Mouse (Mus musculus) kidney, embryonic 14.5 days (tissue): ENCODE data around the gene Prpf38a. TPM values are rescaled to one million over a fixed set of nuclear protein-coding genes. Genes with fewer than 3 reads are reported as not detected.

ENCODE experiments used
- ATAC-seq: fragments of 200-750 bp; cut with Nextera tagmentation; 2 replicates; pipeline ENCODE4 v1.8.0; 2017; ENCODE audit warnings: moderate number of reproducible peaks, mild to moderate bottlenecking, moderate TSS enrichment, moderate library complexity; ENCODE audit not compliant: low FRiP score, low TSS enrichment
- H3K27ac ChIP-seq: fragments of 300-500 bp; sonication (generic); 2 replicates; pipeline ENCODE4 v1.5.1; 2014; ENCODE audit warnings: low read depth, mild to moderate bottlenecking, low read length, moderate library complexity, mixed read lengths
- H3K27me3 ChIP-seq: fragments of 300-500 bp; sonication (generic); 2 replicates; pipeline ENCODE4 v1.6.1; 2014; ENCODE audit warnings: mild to moderate bottlenecking, low read length; ENCODE audit not compliant: control insufficient read depth, insufficient read depth
- H3K36me3 ChIP-seq: fragments of 300-500 bp; sonication (generic); 2 replicates; pipeline ENCODE4 v1.6.1; 2014; ENCODE audit warnings: low read length, mixed read lengths; ENCODE audit not compliant: control insufficient read depth, insufficient read depth
- H3K4me1 ChIP-seq: fragments of 300-500 bp; sonication (generic); 2 replicates; pipeline ENCODE4 v1.6.1; 2014; ENCODE audit warnings: low read length, mixed read lengths; ENCODE audit not compliant: control insufficient read depth, insufficient read depth
- H3K4me2 ChIP-seq: fragments of 300-500 bp; sonication (generic); replicated peaks from 2 replicates; pipeline ENCODE4 v1.6.1; 2014; ENCODE audit warnings: low read depth, mild to moderate bottlenecking, low read length
- H3K4me3 ChIP-seq: fragments of 300-500 bp; sonication (generic); 2 replicates; pipeline ENCODE4 v1.5.1; 2014; ENCODE audit warnings: mild to moderate bottlenecking, low read length
- H3K9ac ChIP-seq: fragments of 300-500 bp; sonication (generic); 2 replicates; pipeline ENCODE4 v1.6.1; 2014; ENCODE audit warnings: low read depth, mild to moderate bottlenecking, low read length, moderate library complexity
- H3K9me3 ChIP-seq: fragments of 300-500 bp; sonication (generic); 2 replicates; pipeline ENCODE4 v1.6.1; 2016; ENCODE audit warnings: low read length; ENCODE audit not compliant: control insufficient read depth
- WGBS: fragments of 180-500 bp; shearing (Covaris S2); extraction: QIAGEN DNeasy Blood & Tissue Kit; methylation state at CpG from one replicate; pipeline ENCODE4 v1.1.7; 2014; 5-methylcytosine and 5-hydroxymethylcytosine counted together
- polyA plus RNA-seq: library from polyadenylated mRNA; unstranded; fragments of >200 nt; fragmentation: Nextera tagmentation; extraction: Ambion mirVana; gene quantifications from 2 replicates; pipeline ENCODE4 v1.2.1, GENCODE M21; 2014

Gene Prpf38a
- polyA plus RNA-seq = 96.5 and 111 TPM in 2 replicates

DNA sequence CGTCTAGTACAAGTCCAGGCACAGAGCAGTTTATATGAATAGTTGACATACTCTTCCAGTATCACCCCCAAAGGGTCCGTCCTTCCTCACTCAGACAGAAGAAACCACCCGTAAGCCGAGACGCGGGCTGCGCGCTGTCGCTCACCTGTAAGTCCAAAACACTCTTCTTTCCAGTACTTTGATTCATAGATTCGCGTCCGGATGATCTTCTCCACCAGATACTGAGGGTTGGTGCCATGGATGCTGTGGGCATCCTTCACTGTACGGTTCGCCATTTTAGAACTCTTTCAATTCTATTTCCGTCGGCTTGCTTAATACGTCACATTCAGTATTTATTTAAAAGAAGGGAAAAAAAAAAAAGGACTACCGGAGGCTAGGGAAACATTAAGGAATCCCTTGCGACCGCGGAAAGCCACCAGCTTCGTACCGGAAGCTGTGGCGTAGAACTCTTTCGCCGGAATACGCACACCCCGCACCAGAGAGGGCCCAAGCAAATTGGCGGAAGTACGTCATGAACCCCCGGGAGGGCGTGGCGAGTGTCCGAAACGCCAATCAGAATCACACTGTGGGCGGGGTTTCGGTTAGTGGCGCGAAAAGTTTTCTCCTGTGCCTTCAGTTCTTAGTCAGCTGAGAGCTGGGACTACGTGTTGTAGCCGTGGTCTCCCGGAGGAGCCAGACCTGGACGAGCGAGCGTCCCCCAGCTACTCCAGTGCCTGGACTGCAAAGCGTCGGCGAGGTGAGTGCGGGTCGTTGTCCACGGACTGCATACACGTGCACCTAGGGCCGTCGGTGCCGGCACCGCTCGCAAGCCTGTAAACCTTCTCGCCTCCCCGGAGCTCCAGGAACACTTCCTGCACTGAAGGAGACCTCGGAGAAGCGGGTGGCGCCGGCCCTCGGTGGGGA is at the start of gene Prpf38a, which contains the start of gene Orc1:
Gene Prpf38a (minus strand): TSS at position 497 of the 903 bp plus-strand sequence.
Gene Orc1 (plus strand): TSS at position 584 of the 903 bp plus-strand sequence.
- Histone ChIP-seq H3K9me3 (no peaks in the 10 kb centered on the region), H3K4me3 (peak within 1 kb of the TSS; percentile 81), H3K27ac (peak within 1 kb of the TSS; percentile 53), H3K27me3 (no peaks in the 10 kb centered on the region), H3K4me2 (peak within 1 kb of the TSS; percentile 69), H3K4me1 (peaks cover 3% of the 10 kb centered on the region; the same call in 1 of the 2 replicates), H3K36me3 (peaks cover 23% of the 10 kb centered on the region), H3K9ac (peak within 1 kb of the TSS; percentile 69)
- ATAC-seq = peak; percentile 99
- WGBS = under 1% methylated on average over 64 of the region's 64 CpGs

DNA sequence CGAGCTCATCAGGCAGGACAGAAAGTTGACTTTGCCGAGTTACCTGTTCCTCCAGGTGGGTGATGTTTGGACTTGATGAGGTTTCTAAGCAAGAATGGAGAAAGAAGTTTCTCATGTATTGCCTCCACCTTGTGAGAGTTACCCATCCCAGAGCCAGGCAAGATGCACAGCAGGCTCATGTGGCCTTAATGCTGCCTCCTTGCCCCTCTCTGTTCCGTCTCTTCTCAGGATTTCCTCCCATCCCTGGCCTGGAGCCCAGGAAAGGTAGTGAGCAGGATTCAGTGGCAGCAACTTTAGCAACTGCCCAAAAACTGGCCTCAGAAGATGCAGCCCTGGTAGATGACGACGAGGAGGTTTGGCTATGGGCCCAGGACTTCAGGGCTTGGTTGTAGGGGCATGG is 47.9 kb upstream of the Prpf38a start:
- no peak for ATAC-seq
- Histone ChIP-seq H3K27me3 (no peaks in the 10 kb centered on the region), H3K4me2 (no peak overlapping the region), H3K9ac (no peak overlapping the region), H3K9me3 (no peaks in the 10 kb centered on the region), H3K27ac (no peak overlapping the region), H3K4me1 (peaks cover 6% of the 10 kb centered on the region; the same call in 1 of the 2 replicates), H3K4me3 (no peak overlapping the region), H3K36me3 (peaks cover 70% of the 10 kb centered on the region)
- WGBS = 91% methylated on average over 5 of the region's 5 CpGs

DNA sequence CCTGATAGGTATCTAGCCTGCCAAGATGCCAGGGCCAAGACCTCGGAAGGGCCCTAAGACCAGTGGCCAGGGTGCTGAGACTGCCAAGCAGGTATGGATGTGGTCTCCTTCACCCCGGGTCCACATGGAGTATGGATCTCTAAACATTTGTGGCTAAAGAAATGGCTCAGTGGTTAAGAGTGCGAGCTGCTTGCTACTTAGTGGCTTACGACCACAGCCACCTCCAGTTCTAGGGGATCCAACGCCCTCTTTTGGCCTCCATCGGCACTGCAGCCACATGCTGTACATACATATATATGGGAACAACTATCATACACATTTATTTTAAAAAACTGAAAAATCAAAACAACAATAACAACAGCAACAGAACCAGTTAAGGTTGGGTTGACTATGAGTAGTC is 42.4 kb upstream of the Prpf38a start:
- no peak for ATAC-seq
- Histone ChIP-seq H3K4me3 (no peak overlapping the region), H3K9me3 (no peaks in the 10 kb centered on the region), H3K4me1 (peaks cover 10% of the 10 kb centered on the region; the same call in 1 of the 2 replicates), H3K9ac (no peak overlapping the region), H3K27ac (no peak overlapping the region), H3K4me2 (no peak overlapping the region), H3K36me3 (peaks cover 22% of the 10 kb centered on the region), H3K27me3 (no peaks in the 10 kb centered on the region)
- 93% methylated on average over 6 of the region's 6 CpGs for WGBS

DNA sequence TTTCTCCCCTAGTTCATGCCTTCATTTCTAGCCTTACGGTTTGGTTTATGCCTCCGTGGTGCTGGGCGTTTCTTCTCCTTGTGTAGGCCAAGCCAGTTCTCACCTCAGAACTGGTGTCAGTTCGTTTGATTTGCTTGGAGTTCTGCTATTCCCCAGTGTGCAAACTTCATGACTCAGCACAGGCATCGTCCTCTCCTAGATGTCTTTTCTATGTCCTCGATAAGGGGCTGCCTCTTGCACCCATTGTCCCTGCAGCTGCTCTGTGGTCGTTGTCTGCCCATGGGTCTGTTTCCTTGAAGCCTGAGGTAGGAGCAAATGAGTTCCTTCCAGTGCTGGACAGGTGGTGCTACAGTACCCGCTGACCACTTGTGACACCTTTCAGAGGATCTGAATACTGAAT is 41.4 kb upstream of the Prpf38a start:
- no peak for ATAC-seq
- Histone ChIP-seq H3K36me3 (peaks cover 18% of the 10 kb centered on the region), H3K9ac (peak overlapping the region; percentile 93), H3K27ac (peak overlapping the region; percentile 65; the same call in 1 of the 2 replicates), H3K4me1 (peaks cover 10% of the 10 kb centered on the region; the same call in 1 of the 2 replicates), H3K9me3 (no peaks in the 10 kb centered on the region), H3K4me3 (peak overlapping the region; percentile 83), H3K4me2 (peak overlapping the region; percentile 58), H3K27me3 (no peaks in the 10 kb centered on the region)
- 14% methylated on average over 8 of the region's 8 CpGs for WGBS

DNA sequence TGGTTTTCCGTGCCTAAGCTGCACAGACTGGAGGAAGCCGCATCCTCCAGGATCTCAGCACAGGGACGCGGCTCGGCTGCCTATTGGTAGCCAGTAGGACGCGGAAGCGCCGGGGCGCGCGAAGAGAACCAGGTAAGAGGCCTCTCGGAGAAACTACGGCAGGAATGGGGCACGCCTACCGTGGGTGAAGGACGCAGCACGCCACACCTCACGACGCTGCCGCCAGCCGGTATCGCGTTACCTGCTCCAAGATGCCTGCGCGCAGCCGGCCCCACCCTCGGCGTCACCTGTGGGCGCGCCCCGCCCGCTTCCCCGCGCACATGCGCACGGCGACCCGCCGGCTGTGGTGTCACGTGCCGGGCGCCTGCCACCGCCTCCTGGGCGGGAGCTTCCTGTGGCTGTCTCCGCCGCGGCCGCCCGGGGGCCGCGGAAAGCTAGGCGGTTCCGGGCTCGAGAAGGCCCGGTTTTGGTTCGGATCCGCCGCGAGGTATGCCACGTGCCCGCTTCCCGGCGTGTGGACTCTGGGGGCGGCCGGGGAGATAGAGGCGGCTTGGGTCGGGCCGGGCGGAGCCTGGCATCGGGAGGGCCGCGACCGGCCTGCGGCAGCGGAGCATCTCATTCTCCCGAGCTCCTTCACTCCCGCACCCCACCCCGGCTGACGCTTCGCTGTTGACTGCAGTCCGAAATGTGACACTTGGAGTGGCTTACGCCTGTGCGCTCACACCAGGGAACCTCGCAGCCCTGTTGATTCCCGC is 40.6 kb upstream of the Prpf38a start, which contains the start of gene Cc2d1b:
Gene Cc2d1b (plus strand): TSS at position 354 of the 755 bp plus-strand sequence.
- Histone ChIP-seq H3K36me3 (peaks cover 10% of the 10 kb centered on the region), H3K9ac (peak within 1 kb of the TSS; percentile 93), H3K4me1 (peaks cover 10% of the 10 kb centered on the region; the same call in 1 of the 2 replicates), H3K9me3 (no peaks in the 10 kb centered on the region), H3K4me2 (peak within 1 kb of the TSS; percentile 58), H3K4me3 (peak within 1 kb of the TSS; percentile 83), H3K27ac (peak within 1 kb of the TSS; percentile 65), H3K27me3 (no peaks in the 10 kb centered on the region)
- ATAC-seq = peak; percentile 94
- WGBS = under 1% methylated on average over 66 of the region's 86 CpGs

DNA sequence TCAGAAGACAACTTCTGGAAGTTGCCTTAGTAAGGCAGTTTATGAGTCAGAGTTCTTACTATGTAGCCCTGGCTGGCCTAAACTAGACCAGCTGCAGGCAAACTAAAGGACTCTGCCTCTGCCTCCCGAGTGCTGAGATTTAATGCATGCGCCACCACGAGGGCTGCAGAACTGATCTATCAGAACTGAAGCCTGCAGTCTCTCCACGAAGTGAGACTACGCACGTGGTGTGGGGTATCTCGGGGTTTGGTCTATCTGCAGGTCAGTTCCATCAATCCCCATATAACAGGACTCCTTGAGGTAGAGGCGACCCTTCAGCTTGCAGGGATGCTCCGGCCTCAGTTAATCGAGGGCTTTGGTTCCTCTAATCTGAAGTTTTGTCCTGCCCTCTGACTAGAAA is 40.0 kb upstream of the Prpf38a start:
- 1% methylated on average over 10 of the region's 10 CpGs for WGBS
- Histone ChIP-seq H3K36me3 (peaks cover 6% of the 10 kb centered on the region), H3K9ac (peak overlapping the region; percentile 93), H3K4me3 (peak overlapping the region; percentile 83), H3K27me3 (no peaks in the 10 kb centered on the region), H3K9me3 (no peaks in the 10 kb centered on the region), H3K4me1 (peaks cover 10% of the 10 kb centered on the region; the same call in 1 of the 2 replicates), H3K4me2 (peak overlapping the region; percentile 58), H3K27ac (peak overlapping the region; percentile 65)
- peak; percentile 61 for ATAC-seq

DNA sequence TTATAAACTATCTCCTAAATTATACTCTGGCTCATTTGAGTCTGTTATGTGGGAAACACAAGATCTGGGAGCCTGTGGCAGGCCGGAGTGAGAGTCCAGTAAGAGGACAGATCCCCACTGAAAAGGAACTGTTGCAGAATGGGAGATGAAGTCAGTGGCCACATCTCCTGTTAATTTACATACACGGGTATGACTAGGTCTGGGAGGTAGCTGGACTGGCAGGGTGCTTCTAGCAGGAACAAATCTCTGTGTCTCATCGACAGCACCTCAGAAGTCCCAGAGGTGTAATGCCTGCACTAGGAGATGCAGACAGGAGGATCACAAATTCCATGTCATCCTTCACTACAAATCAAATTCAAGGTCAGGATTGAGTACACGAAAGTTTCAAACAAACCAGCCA is 39.5 kb upstream of the Prpf38a start:
- H3K27ac ChIP-seq = peak overlapping the region; percentile 65
- ATAC-seq = no peak
- peak overlapping the region; percentile 93; the same call in 1 of the 2 replicates for H3K9ac ChIP-seq
- WGBS = 58% methylated on average over 4 of the region's 4 CpGs
- H3K36me3 ChIP-seq = peaks cover 5% of the 10 kb centered on the region
- H3K27me3 ChIP-seq = no peaks in the 10 kb centered on the region
- H3K4me2 ChIP-seq = peak overlapping the region; percentile 58
- H3K4me1 ChIP-seq = peaks cover 10% of the 10 kb centered on the region; the same call in 1 of the 2 replicates
- H3K9me3 ChIP-seq = no peaks in the 10 kb centered on the region
- peak overlapping the region; percentile 83 for H3K4me3 ChIP-seq

DNA sequence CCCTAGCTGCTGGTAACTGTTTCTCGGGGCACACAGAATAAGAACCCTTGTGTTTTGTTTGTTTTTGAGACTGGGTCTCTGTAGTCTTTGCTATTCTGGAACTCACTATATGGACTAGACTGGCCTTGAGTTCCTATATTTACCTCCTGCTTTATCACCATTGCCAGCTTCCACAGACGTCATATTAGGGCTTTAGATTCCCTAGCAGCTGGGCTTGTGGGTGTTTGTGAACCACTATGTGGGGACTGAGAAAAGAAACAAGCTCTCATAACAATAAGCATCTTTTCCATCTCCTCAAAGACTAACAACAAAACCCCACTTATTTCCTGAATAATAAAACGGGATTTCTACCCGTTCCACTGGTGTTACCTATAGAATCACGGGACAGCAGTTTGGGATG is 31.8 kb upstream of the Prpf38a start:
- Histone ChIP-seq H3K27ac (no peak overlapping the region), H3K4me3 (no peak overlapping the region), H3K9me3 (no peaks in the 10 kb centered on the region), H3K27me3 (no peaks in the 10 kb centered on the region), H3K4me2 (no peak overlapping the region), H3K36me3 (peaks cover 22% of the 10 kb centered on the region), H3K9ac (no peak overlapping the region), H3K4me1 (no peaks in the 10 kb centered on the region)
- WGBS = 95% methylated on average over 5 of the region's 5 CpGs
- no peak for ATAC-seq
